Mouse (Mus musculus): Measurements from ENCODE around the gene Ptprg.
A peak's percentile ranks its signal among the peaks of the same experiment; 100 is the strongest.

Gene Ptprg

GRCm38 (mm10) chr14:11822830-11823700 lies 269.7 kb downstream of the Ptprg start:
- TF ChIP-seq NANOG (IDR thresholded peaks at IDR 0.05; ENCODE audit: borderline replicate concordance, low read length) (no peak), CTCF (conservative IDR thresholded peaks at IDR 0.05; ENCODE audit: low read length) (no peak), POU5F1 (IDR thresholded peaks at IDR 0.05; ENCODE audit: borderline replicate concordance, low read length) (no peak)
- Histone ChIP-seq H3K27me3 (ENCODE audit: insufficient read depth, low read length) (no peaks in the 10 kb centered on the region), H3K4me3 (replicated peaks; ENCODE audit: low read length) (no peak overlapping the region), H3K9me3 (ENCODE audit: low read length) (no peaks in the 10 kb centered on the region), H3K4me1 (replicated peaks; ENCODE audit: low read depth, low read length) (peaks cover 36% of the 10 kb centered on the region), H3K36me3 (ENCODE audit: insufficient read depth, low read length) (no peaks in the 10 kb centered on the region)

GRCm38 (mm10) chr14:11823701-11824095 lies 270.4 kb downstream of the Ptprg start:
- H3K9me3 ChIP-seq (ENCODE audit: low read length): no peaks in the 10 kb centered on the region
- H3K27me3 ChIP-seq (ENCODE audit: insufficient read depth, low read length): no peaks in the 10 kb centered on the region
- no peak overlapping the region for H3K4me3 ChIP-seq (replicated peaks; ENCODE audit: low read length)
- H3K4me1 ChIP-seq (replicated peaks; ENCODE audit: low read depth, low read length): peaks cover 31% of the 10 kb centered on the region
- no peaks in the 10 kb centered on the region for H3K36me3 ChIP-seq (ENCODE audit: insufficient read depth, low read length)
- no peak for TF ChIP-seq CTCF (conservative IDR thresholded peaks at IDR 0.05; ENCODE audit: low read length)
- TF ChIP-seq POU5F1 (IDR thresholded peaks at IDR 0.05; ENCODE audit: borderline replicate concordance, low read length): no peak
- TF ChIP-seq NANOG (IDR thresholded peaks at IDR 0.05; ENCODE audit: borderline replicate concordance, low read length): no peak

- TF ChIP-seq POU5F1 (IDR thresholded peaks at IDR 0.05; ENCODE audit: borderline replicate concordance, low read length) (no peak), CTCF (conservative IDR thresholded peaks at IDR 0.05; ENCODE audit: low read length) (no peak), NANOG (IDR thresholded peaks at IDR 0.05; ENCODE audit: borderline replicate concordance, low read length) (no peak)
- H3K4me1 ChIP-seq (replicated peaks; ENCODE audit: low read depth, low read length): peaks cover 23% of the 10 kb centered on the region
- no peaks in the 10 kb centered on the region for H3K36me3 ChIP-seq (ENCODE audit: insufficient read depth, low read length)
- no peaks in the 10 kb centered on the region for H3K9me3 ChIP-seq (ENCODE audit: low read length)
- no peaks in the 10 kb centered on the region for H3K27me3 ChIP-seq (ENCODE audit: insufficient read depth, low read length)
- no peak overlapping the region for H3K4me3 ChIP-seq (replicated peaks; ENCODE audit: low read length)
Measured at GRCm38 (mm10) chr14:11824915-11825314, 271.6 kb downstream of the Ptprg start.

- Histone ChIP-seq H3K4me3 (replicated peaks; ENCODE audit: low read length) (no peak overlapping the region), H3K27me3 (ENCODE audit: insufficient read depth, low read length) (no peaks in the 10 kb centered on the region)
- TF ChIP-seq CTCF (conservative IDR thresholded peaks at IDR 0.05; ENCODE audit: low read length): no peak
- TF ChIP-seq POU5F1 (IDR thresholded peaks at IDR 0.05; ENCODE audit: borderline replicate concordance, low read length): no peak
- no peak for TF ChIP-seq NANOG (IDR thresholded peaks at IDR 0.05; ENCODE audit: borderline replicate concordance, low read length)
Measured at GRCm38 (mm10) chr14:11825551-11825950, 272.2 kb downstream of the Ptprg start.

GRCm38 (mm10) chr14:11828086-11828485 lies 274.8 kb downstream of the Ptprg start:
- Histone ChIP-seq H3K36me3 (ENCODE audit: insufficient read depth, low read length) (no peaks in the 10 kb centered on the region), H3K4me3 (replicated peaks; ENCODE audit: low read length) (no peak overlapping the region), H3K9me3 (ENCODE audit: low read length) (no peaks in the 10 kb centered on the region), H3K4me1 (replicated peaks; ENCODE audit: low read depth, low read length) (peaks cover 17% of the 10 kb centered on the region), H3K27me3 (ENCODE audit: insufficient read depth, low read length) (no peaks in the 10 kb centered on the region)
- no peak for TF ChIP-seq NANOG (IDR thresholded peaks at IDR 0.05; ENCODE audit: borderline replicate concordance, low read length)
- no peak for TF ChIP-seq CTCF (conservative IDR thresholded peaks at IDR 0.05; ENCODE audit: low read length)
- no peak for TF ChIP-seq POU5F1 (IDR thresholded peaks at IDR 0.05; ENCODE audit: borderline replicate concordance, low read length)

More at GRCm38 (mm10) chr14:11825551-11825950, 272.2 kb downstream of the Ptprg start:
- Histone ChIP-seq H3K36me3 (ENCODE audit: insufficient read depth, low read length) (no peaks in the 10 kb centered on the region), H3K9me3 (ENCODE audit: low read length) (no peaks in the 10 kb centered on the region), H3K4me1 (replicated peaks; ENCODE audit: low read depth, low read length) (peaks cover 17% of the 10 kb centered on the region)

DNA sequence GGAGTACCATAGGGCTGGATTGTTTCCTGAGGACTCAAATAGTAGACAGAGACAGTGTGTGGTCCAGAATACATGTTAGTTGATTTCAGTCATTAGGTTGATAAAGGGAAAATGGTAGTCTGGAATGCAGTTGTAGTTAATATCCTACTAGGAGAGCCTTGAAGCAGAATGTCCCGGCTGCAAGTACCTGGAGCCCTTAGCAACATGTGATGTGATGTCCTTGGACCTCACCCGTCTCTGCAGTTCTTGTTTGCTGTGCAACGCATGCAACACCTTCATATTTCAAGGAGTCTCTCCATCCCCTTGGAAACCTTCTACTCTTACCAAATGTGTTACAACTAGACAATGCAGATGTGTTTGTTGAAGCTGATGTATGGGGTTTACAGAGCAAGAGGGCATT lies 280.3 kb downstream of the Ptprg start:
- H3K9me3 ChIP-seq (ENCODE audit: low read length): no peaks in the 10 kb centered on the region
- TF ChIP-seq NANOG (IDR thresholded peaks at IDR 0.05; ENCODE audit: borderline replicate concordance, low read length) (peak; percentile 72; the same call in 1 of the 2 replicates), CTCF (conservative IDR thresholded peaks at IDR 0.05; ENCODE audit: low read length) (no peak)
- no peaks in the 10 kb centered on the region for H3K36me3 ChIP-seq (ENCODE audit: insufficient read depth, low read length)
- H3K4me1 ChIP-seq (replicated peaks; ENCODE audit: low read depth, low read length): no peaks in the 10 kb centered on the region
- H3K4me3 ChIP-seq (replicated peaks; ENCODE audit: low read length): no peak overlapping the region
- H3K27me3 ChIP-seq (ENCODE audit: insufficient read depth, low read length): no peaks in the 10 kb centered on the region

DNA sequence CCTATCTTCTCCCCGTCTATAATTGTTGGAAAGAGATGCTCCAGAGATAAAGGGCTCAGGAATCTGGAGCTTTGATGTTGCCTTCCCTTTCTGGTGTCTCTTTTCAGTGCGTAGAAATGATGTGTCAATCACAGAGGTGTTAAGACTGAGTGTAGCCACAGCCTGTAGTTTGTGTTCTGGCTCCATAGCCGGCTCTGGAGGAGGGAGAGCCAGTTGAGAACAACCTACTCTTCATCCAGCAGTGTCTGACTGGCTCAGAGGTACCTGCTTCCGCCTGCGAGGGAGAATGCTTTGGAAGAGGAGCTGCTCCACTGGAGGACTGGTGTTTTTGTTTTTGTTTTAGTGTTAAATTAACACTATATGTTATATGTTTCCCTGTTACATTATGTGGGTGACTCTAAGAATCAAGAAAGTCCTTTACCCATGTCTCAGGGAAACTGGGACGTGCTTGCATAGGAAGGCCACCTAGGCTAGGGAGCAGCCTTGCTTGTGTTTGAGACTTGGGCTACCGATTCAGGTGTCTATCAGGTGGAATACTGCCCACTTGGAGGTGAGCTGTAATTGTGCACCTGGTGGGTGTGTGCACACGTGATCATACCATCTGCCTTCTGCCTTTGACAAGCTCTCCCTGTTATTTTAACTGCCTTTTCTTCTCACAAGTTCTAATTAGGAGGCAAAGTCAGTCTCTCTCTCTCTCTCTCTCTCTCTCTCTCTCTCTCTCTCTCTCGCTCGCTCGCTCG lies 282.5 kb downstream of the Ptprg start:
- no peak for TF ChIP-seq POU5F1 (IDR thresholded peaks at IDR 0.05; ENCODE audit: borderline replicate concordance, low read length)
- no peak for TF ChIP-seq CTCF (conservative IDR thresholded peaks at IDR 0.05; ENCODE audit: low read length)
- no peak for TF ChIP-seq NANOG (IDR thresholded peaks at IDR 0.05; ENCODE audit: borderline replicate concordance, low read length)
- H3K4me1 ChIP-seq (replicated peaks; ENCODE audit: low read depth, low read length): no peaks in the 10 kb centered on the region
- no peaks in the 10 kb centered on the region for H3K27me3 ChIP-seq (ENCODE audit: insufficient read depth, low read length)
- no peaks in the 10 kb centered on the region for H3K9me3 ChIP-seq (ENCODE audit: low read length)
- no peak overlapping the region for H3K4me3 ChIP-seq (replicated peaks; ENCODE audit: low read length)
- H3K36me3 ChIP-seq (ENCODE audit: insufficient read depth, low read length): no peaks in the 10 kb centered on the region

DNA sequence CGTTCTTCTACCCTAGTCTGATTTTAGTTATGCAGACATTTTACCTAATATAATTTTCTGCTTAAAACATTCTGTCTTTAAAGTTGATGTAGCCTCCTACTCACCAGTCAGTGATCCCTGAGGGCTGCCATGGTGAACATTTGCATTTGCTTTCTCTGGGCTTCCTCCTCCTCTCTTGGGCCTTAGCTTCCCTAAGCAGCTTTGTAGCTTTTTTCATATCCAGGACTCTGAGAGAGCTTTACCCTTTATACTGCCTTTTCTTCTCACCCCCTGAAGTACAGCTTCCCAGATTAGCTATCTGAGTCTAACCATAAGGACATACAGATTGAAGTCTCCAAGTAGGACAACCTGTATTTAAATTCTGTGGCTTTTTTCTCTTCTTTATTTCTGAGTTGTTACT lies 284.4 kb downstream of the Ptprg start:
- H3K36me3 ChIP-seq (ENCODE audit: insufficient read depth, low read length): no peaks in the 10 kb centered on the region
- no peaks in the 10 kb centered on the region for H3K27me3 ChIP-seq (ENCODE audit: insufficient read depth, low read length)
- no peak overlapping the region for H3K4me3 ChIP-seq (replicated peaks; ENCODE audit: low read length)
- H3K4me1 ChIP-seq (replicated peaks; ENCODE audit: low read depth, low read length): peaks cover 13% of the 10 kb centered on the region
- no peaks in the 10 kb centered on the region for H3K9me3 ChIP-seq (ENCODE audit: low read length)
- TF ChIP-seq NANOG (IDR thresholded peaks at IDR 0.05; ENCODE audit: borderline replicate concordance, low read length): no peak
- TF ChIP-seq CTCF (conservative IDR thresholded peaks at IDR 0.05; ENCODE audit: low read length): no peak
- no peak for TF ChIP-seq POU5F1 (IDR thresholded peaks at IDR 0.05; ENCODE audit: borderline replicate concordance, low read length)

All from E14TG2a.4 (cell line).